Mouse (Mus musculus): Measurements from ENCODE around the gene Gm43064. TPM values are rescaled to one million over a fixed set of nuclear protein-coding genes. Genes with fewer than 3 reads are reported as not detected.
"Not testable (repeated sequence)": the region's sequence is repeated elsewhere in the genome, so short reads cannot be mapped to it uniquely, and the experiment has no call there.

Gm43064 gene
- total RNA-seq, 1 experiment, result 0.76 TPM

DNA sequence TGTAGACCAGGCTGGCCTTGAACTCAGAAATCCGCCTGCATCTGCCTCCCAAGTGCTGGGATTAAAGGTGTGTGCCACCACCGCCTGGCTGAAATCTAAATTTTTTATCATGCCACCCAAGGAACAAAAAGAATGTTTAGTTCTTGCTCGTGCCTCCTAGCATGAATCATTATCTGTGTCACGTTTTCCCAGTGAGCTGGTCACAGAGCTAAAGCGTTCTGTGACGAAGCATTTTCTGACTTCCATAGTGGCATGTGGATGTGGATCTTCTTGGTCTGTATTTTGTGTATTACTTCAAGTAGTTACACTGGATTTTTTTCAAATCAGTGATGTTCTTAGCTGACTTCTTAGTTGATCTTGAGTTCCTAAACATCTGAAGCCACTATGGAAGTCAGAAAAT lies 1.6 kb downstream of the Gm43064 start:
- Histone ChIP-seq H3K27ac (ENCODE audit: insufficient read depth, low read depth, low read length, poor library complexity, severe bottlenecking) (no peak overlapping the region), H3K9ac (ENCODE audit: insufficient read depth, low read depth, low read length, poor library complexity, severe bottlenecking) (no peak overlapping the region), H3K36me3 (ENCODE audit: control insufficient read depth, insufficient read depth, low read length, poor library complexity, severe bottlenecking) (no peaks in the 10 kb centered on the region), H3K4me1 (ENCODE audit: control insufficient read depth in 2 of 2, insufficient read depth in 2 of 2, low read length in 2 of 2, poor library complexity in 1 of 2) (no peaks in the 10 kb centered on the region; a peak in 1 of 4 replicates), H3K4me3 (ENCODE audit: insufficient read depth in 1 of 2, low read depth in 1 of 2, low read length in 2 of 2, poor library complexity in 1 of 2, severe bottlenecking in 1 of 2) (no peak overlapping the region), H3K9me3 (ENCODE audit: control insufficient read depth, insufficient read depth, low read depth, low read length) (no peaks in the 10 kb centered on the region)
- in situ Hi-C loops (cut with MboI; ENCODE audit: low sequenced_read_pairs in 2 of 2, unreplicated experiment in 2 of 2), result no loop called here
- no peak for DNase-seq (ENCODE audit: low read depth, low spot score)
- TF ChIP-seq CHD2 (IDR thresholded peaks at IDR 0.05; ENCODE audit: low read depth, low read length), result no peak
- TF ChIP-seq ZNF384 (IDR thresholded peaks at IDR 0.05; ENCODE audit: low read depth, low read length), result no peak
- no peak for TF ChIP-seq HCFC1 (IDR thresholded peaks at IDR 0.05; ENCODE audit: borderline replicate concordance, insufficient read depth, low read length)
- TF ChIP-seq ZC3H11A (IDR thresholded peaks at IDR 0.05; ENCODE audit: borderline replicate concordance, low read depth, low read length), result no peak
- no peak for TF ChIP-seq MAFK (IDR thresholded peaks at IDR 0.05; ENCODE audit: insufficient read depth, low read depth, low read length)

DNA sequence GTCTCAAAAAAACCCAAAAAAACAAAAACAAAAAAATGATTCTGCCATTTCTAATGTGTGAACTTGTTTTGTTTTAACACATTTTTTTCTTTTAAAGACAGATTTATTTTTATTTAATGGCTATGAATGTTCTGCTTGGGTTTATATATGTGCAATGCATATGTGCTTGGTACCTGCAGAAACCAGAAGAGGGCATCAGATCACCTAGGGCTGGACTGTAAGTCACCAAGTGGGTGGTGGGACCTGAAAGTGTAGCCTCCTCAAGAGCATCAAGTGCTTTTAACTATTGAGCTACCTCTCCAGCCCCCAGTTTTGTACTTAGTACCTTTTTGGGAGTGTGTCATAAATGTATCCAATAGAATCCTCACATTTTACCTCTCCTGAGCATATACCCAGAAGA lies 18.2 kb downstream of the Gm43064 start:
- no peak for DNase-seq (ENCODE audit: low read depth, low spot score)
- peaks cover 0 to 2% of the 10 kb centered on the region in 2 experiments; a peak in 2 of 4 replicates for H3K4me1 ChIP-seq (ENCODE audit: control insufficient read depth in 2 of 2, insufficient read depth in 2 of 2, low read length in 2 of 2, poor library complexity in 1 of 2)
- no peak overlapping the region for H3K4me3 ChIP-seq (ENCODE audit: insufficient read depth in 1 of 2, low read depth in 1 of 2, low read length in 2 of 2, poor library complexity in 1 of 2, severe bottlenecking in 1 of 2)
- H3K9ac ChIP-seq (ENCODE audit: insufficient read depth, low read depth, low read length, poor library complexity, severe bottlenecking), result no peak overlapping the region
- no peak overlapping the region for H3K27ac ChIP-seq (ENCODE audit: insufficient read depth, low read depth, low read length, poor library complexity, severe bottlenecking)
- no peaks in the 10 kb centered on the region for H3K9me3 ChIP-seq (ENCODE audit: control insufficient read depth, insufficient read depth, low read depth, low read length)
- in situ Hi-C loops (cut with MboI; ENCODE audit: low sequenced_read_pairs in 2 of 2, unreplicated experiment in 2 of 2), result no loop called here
- no peaks in the 10 kb centered on the region; the same call in 1 of the 2 replicates for H3K36me3 ChIP-seq (ENCODE audit: control insufficient read depth, insufficient read depth, low read length, poor library complexity, severe bottlenecking)
- TF ChIP-seq HCFC1 (IDR thresholded peaks at IDR 0.05; ENCODE audit: borderline replicate concordance, insufficient read depth, low read length) (no peak), CHD2 (IDR thresholded peaks at IDR 0.05; ENCODE audit: low read depth, low read length) (no peak), MAFK (IDR thresholded peaks at IDR 0.05; ENCODE audit: insufficient read depth, low read depth, low read length) (no peak), ZNF384 (IDR thresholded peaks at IDR 0.05; ENCODE audit: low read depth, low read length) (no peak), ZC3H11A (IDR thresholded peaks at IDR 0.05; ENCODE audit: borderline replicate concordance, low read depth, low read length) (no peak)

DNA sequence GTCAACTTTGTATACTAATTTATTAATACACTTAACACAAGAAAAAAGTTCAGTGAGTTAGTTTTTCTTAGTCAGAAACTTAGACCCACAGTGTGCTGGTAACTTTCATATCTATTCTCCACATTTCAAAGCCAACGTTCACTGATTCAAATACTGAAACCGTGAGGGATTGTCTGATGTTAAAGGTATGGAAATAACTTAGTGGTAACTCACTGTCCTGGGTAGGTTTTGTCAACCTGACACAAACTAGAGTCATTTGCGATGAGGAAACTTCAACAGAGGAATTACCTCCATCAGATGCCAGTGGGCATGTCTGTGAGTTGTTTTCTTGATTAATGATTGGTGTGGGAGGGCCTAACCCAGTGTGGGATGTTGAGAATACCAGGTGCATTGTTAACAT lies 19.7 kb downstream of the Gm43064 start:
- H3K36me3 ChIP-seq (ENCODE audit: control insufficient read depth, insufficient read depth, low read length, poor library complexity, severe bottlenecking), result no peaks in the 10 kb centered on the region
- H3K9me3 ChIP-seq (ENCODE audit: control insufficient read depth, insufficient read depth, low read depth, low read length), result no peaks in the 10 kb centered on the region
- H3K9ac ChIP-seq (ENCODE audit: insufficient read depth, low read depth, low read length, poor library complexity, severe bottlenecking), result no peak overlapping the region
- H3K4me1 ChIP-seq (ENCODE audit: control insufficient read depth in 2 of 2, insufficient read depth in 2 of 2, low read length in 2 of 2, poor library complexity in 1 of 2), result peaks cover 0 to 2% of the 10 kb centered on the region in 2 experiments; a peak in 2 of 4 replicates
- DNase-seq (ENCODE audit: low read depth, low spot score), result no peak
- in situ Hi-C loops (cut with MboI; ENCODE audit: low sequenced_read_pairs in 2 of 2, unreplicated experiment in 2 of 2), result no loop called here
- H3K4me3 ChIP-seq (ENCODE audit: insufficient read depth in 1 of 2, low read depth in 1 of 2, low read length in 2 of 2, poor library complexity in 1 of 2, severe bottlenecking in 1 of 2), result no peak overlapping the region
- no peak overlapping the region for H3K27ac ChIP-seq (ENCODE audit: insufficient read depth, low read depth, low read length, poor library complexity, severe bottlenecking)
- TF ChIP-seq CHD2 (IDR thresholded peaks at IDR 0.05; ENCODE audit: low read depth, low read length) (no peak), MAFK (IDR thresholded peaks at IDR 0.05; ENCODE audit: insufficient read depth, low read depth, low read length) (no peak), ZC3H11A (IDR thresholded peaks at IDR 0.05; ENCODE audit: borderline replicate concordance, low read depth, low read length) (no peak), ZNF384 (IDR thresholded peaks at IDR 0.05; ENCODE audit: low read depth, low read length) (no peak), HCFC1 (IDR thresholded peaks at IDR 0.05; ENCODE audit: borderline replicate concordance, insufficient read depth, low read length) (no peak)

DNA sequence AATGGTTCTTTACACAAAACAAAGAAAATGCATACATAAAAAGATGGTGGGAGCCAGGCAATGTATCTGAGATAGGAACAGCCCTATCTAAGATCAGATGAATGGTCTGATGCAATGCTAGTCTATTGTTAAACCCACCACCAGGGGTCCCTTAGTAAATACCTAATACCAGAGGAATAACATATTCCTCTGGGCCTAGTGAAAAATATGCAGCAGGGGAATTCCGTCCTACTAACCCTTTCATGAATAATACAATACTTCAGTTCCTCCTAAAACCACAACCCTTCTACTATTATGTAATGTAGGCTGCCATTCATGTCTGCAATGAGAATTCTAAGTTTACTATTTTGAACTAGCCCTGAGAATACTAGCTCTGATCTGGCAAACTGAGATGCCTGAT lies 21.3 kb downstream of the Gm43064 start:
- H3K4me1 ChIP-seq (ENCODE audit: control insufficient read depth in 2 of 2, insufficient read depth in 2 of 2, low read length in 2 of 2, poor library complexity in 1 of 2); in situ Hi-C loops (cut with MboI; ENCODE audit: low sequenced_read_pairs in 2 of 2, unreplicated experiment in 2 of 2): not testable (repeated sequence)

DNA sequence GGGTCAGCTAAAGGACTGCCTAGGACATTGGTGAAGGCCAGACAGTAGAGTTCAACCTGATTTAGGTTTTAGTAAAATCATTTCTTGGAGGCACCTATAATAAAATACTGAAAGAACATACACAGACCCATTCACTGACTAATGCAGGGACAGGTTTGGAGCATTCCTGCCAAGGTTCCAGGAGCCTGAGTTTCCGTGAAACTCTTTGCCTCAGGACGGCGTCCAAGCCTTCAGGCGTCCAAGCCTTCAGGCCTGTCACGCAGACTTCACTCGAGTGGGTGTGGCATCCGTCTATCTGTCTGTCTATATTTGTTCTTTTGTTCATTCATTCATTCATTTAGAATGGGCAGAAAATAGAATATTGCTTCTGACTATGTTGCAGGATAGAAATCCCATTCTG lies 21.8 kb downstream of the Gm43064 start:
- Histone ChIP-seq H3K4me1 (ENCODE audit: control insufficient read depth in 2 of 2, insufficient read depth in 2 of 2, low read length in 2 of 2, poor library complexity in 1 of 2) (peaks cover 0 to 2% of the 10 kb centered on the region in 2 experiments; a peak in 2 of 4 replicates), H3K4me3 (ENCODE audit: insufficient read depth in 1 of 2, low read depth in 1 of 2, low read length in 2 of 2, poor library complexity in 1 of 2, severe bottlenecking in 1 of 2) (no peak overlapping the region), H3K9me3 (ENCODE audit: control insufficient read depth, insufficient read depth, low read depth, low read length) (no peaks in the 10 kb centered on the region), H3K9ac (ENCODE audit: insufficient read depth, low read depth, low read length, poor library complexity, severe bottlenecking) (no peak overlapping the region), H3K36me3 (ENCODE audit: control insufficient read depth, insufficient read depth, low read length, poor library complexity, severe bottlenecking) (no peaks in the 10 kb centered on the region), H3K27ac (ENCODE audit: insufficient read depth, low read depth, low read length, poor library complexity, severe bottlenecking) (no peak overlapping the region)
- in situ Hi-C loops (cut with MboI; ENCODE audit: low sequenced_read_pairs in 2 of 2, unreplicated experiment in 2 of 2), result no loop called here
- TF ChIP-seq CHD2 (IDR thresholded peaks at IDR 0.05; ENCODE audit: low read depth, low read length) (no peak), MAFK (IDR thresholded peaks at IDR 0.05; ENCODE audit: insufficient read depth, low read depth, low read length) (no peak), ZC3H11A (IDR thresholded peaks at IDR 0.05; ENCODE audit: borderline replicate concordance, low read depth, low read length) (no peak), HCFC1 (IDR thresholded peaks at IDR 0.05; ENCODE audit: borderline replicate concordance, insufficient read depth, low read length) (no peak), ZNF384 (IDR thresholded peaks at IDR 0.05; ENCODE audit: low read depth, low read length) (no peak)
- DNase-seq (ENCODE audit: low read depth, low spot score), result no peak

More for the DNA sequence above, 21.3 kb downstream of the Gm43064 start:
- H3K9me3 ChIP-seq (ENCODE audit: control insufficient read depth, insufficient read depth, low read depth, low read length); H3K9ac ChIP-seq (ENCODE audit: insufficient read depth, low read depth, low read length, poor library complexity, severe bottlenecking); H3K27ac ChIP-seq (ENCODE audit: insufficient read depth, low read depth, low read length, poor library complexity, severe bottlenecking); DNase-seq (ENCODE audit: low read depth, low spot score); H3K4me3 ChIP-seq (ENCODE audit: insufficient read depth in 1 of 2, low read depth in 1 of 2, low read length in 2 of 2, poor library complexity in 1 of 2, severe bottlenecking in 1 of 2); H3K36me3 ChIP-seq (ENCODE audit: control insufficient read depth, insufficient read depth, low read length, poor library complexity, severe bottlenecking): not testable (repeated sequence)
